Comparison of ENCODE assay signal across 7 mouse cellular contexts in the genomic region with DNA sequence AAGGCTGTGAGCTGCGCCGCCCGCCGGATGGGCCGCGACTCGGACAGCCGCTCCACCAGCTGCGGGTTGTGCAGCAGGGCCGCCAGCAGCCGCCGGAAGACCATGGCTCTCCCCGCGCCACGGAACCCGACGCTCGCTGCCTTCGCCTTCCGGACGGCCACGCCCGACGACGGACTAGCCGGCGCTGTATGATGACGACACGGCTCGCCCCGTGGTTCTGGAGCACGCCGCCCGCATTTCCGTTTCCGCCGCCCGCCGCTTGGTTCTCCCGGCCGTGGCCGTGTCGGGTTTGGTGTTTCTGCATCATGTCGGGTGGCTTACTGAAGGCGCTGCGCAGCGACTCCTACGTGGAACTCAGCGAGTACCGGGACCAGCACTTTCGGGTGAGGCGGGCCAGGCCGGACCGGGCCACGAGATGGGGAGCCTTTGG. TPM values are rescaled to one million over a fixed set of nuclear protein-coding genes. Genes with fewer than 3 reads are reported as not detected.
A peak's percentile ranks its signal among the peaks of the same experiment; 100 is the strongest.
DNase-seq lines count a peak whose midpoint lies in the region; ATAC-seq lines count a peak whose summit lies in the region.

0610012G03Rik (minus strand) TSS at position 150 of the 430 bp plus-strand sequence.
Ncbp2 (plus strand) TSS at position 169 of the 430 bp plus-strand sequence.

- H3K9me3 ChIP-seq in intestine, embryonic 15.5 days: no peaks in the 10 kb centered on the region
- no peaks in the 10 kb centered on the region for H3K9me3 ChIP-seq in midbrain, embryonic 10.5 days (replicated peaks)

- peak within 1 kb of the TSS; percentile 92 for H3K27ac ChIP-seq in intestine, embryonic 15.5 days
- peak within 1 kb of the TSS; percentile 95 for H3K27ac ChIP-seq in midbrain, embryonic 10.5 days (replicated peaks)

- H3K4me3 ChIP-seq in intestine, embryonic 15.5 days (replicated peaks): peak within 1 kb of the TSS; percentile 96
- peak within 1 kb of the TSS; percentile 95 for H3K4me3 ChIP-seq in midbrain, embryonic 10.5 days

- no peaks in the 10 kb centered on the region for H3K27me3 ChIP-seq in intestine, embryonic 15.5 days (replicated peaks)
- H3K27me3 ChIP-seq in midbrain, embryonic 10.5 days (ENCODE audit: low read depth, poor library complexity, severe bottlenecking): no peaks in the 10 kb centered on the region

- intact Hi-C loops in gastrocnemius, postnatal 36 days (cut with DNase I): loop anchor here (2.0 kb wide), 1 partner anchor 54 kb away; the partner anchor contains the start of gene Senp5
- intact Hi-C loops in left cerebral cortex, postnatal 25 days (cut with DNase I): loop anchor here (2.0 kb wide), 1 partner anchor 54 kb away; the partner anchor contains the start of gene Senp5

- H3K36me3 ChIP-seq in intestine, embryonic 15.5 days: 0 out of 2 replicates have a peak, but pooled peaks cover 15% of the 10 kb centered on the region
- H3K36me3 ChIP-seq in midbrain, embryonic 10.5 days: peaks cover 44% of the 10 kb centered on the region

- peaks cover 17% of the 10 kb centered on the region for H3K4me1 ChIP-seq in intestine, embryonic 15.5 days (replicated peaks)
- H3K4me1 ChIP-seq in midbrain, embryonic 10.5 days: peaks cover 40% of the 10 kb centered on the region

- peak; percentile 95 for ATAC-seq in intestine, embryonic 15.5 days

- peak; percentile 97 to 98 for DNase-seq in adrenal gland, adult 18-20 months (ENCODE audit: low spot score in 2 of 2)
- peak; percentile 97 for DNase-seq in embryo, embryonic 11 days
- DNase-seq in gastrocnemius, postnatal 36 days: peak; percentile 92 to 94
- DNase-seq in left cerebral cortex, postnatal 25 days (ENCODE audit: low spot score in 2 of 2): peak; percentile 97 to 98
- peak; percentile 97 for DNase-seq in midbrain, embryonic 10.5 days (ENCODE audit: low spot score)
- DNase-seq in right cerebral cortex, postnatal 4 days: peak; percentile 98

- under 1% methylated on average over 55 of the region's 55 CpGs for WGBS in intestine, embryonic 15.5 days
- WGBS in midbrain, embryonic 10.5 days: under 1% methylated on average over 55 of the region's 55 CpGs

- H3K4me2 ChIP-seq in intestine, embryonic 15.5 days (replicated peaks): peak within 1 kb of the TSS; percentile 79

- peak within 1 kb of the TSS; percentile 90 for H3K9ac ChIP-seq in intestine, embryonic 15.5 days

RNA-seq across cellular contexts. Expression of gene 0610012G03Rik, which starts in this region (rescaled TPM):
- 10 to 100 TPM; 41.8 to 55.2 TPM for total RNA-seq in adrenal gland, adult 18-20 months (2021)
- total RNA-seq in gastrocnemius, postnatal 36 days (2021): 10 to 100 TPM; 50.3 to 55.0 TPM
- polyA plus RNA-seq in intestine, embryonic 15.5 days (2015; fragmentation: Nextera tagmentation; extraction: Ambion mirVana): 108 and 120 TPM in 2 replicates
- 10 to 100 TPM; 45.3 to 47.3 TPM for total RNA-seq in left cerebral cortex, postnatal 25 days (2021)
- 92.8 TPM in 2 replicates for polyA plus RNA-seq in midbrain, embryonic 10.5 days (2016; fragmentation: Nextera tagmentation; extraction: Ambion mirVana)

RNA-seq across cellular contexts. Expression of gene Ncbp2, which starts in this region (rescaled TPM):
- total RNA-seq in adrenal gland, adult 18-20 months (2021): 10 to 100 TPM; 55.4 to 56.1 TPM
- 10 to 100 TPM; 11.3 to 11.9 TPM for total RNA-seq in gastrocnemius, postnatal 36 days (2021)
- 80.9 and 85.8 TPM in 2 replicates for polyA plus RNA-seq in intestine, embryonic 15.5 days (2015; fragmentation: Nextera tagmentation; extraction: Ambion mirVana)
- 10 to 100 TPM; 50.9 to 53.8 TPM for total RNA-seq in left cerebral cortex, postnatal 25 days (2021)
- 141 and 147 TPM in 2 replicates for polyA plus RNA-seq in midbrain, embryonic 10.5 days (2016; fragmentation: Nextera tagmentation; extraction: Ambion mirVana)

Comparison
In these comparisons a context has a peak if more than half of its experiments do, and no peak if none do; other contexts are left out.
1. Peak in every context shown above with its lines: DNase-seq, ATAC-seq, H3K4me3 ChIP-seq and H3K27ac ChIP-seq.
2. RNA of gene Ncbp2 (total RNA-seq): 55.4 to 56.1 TPM in adrenal gland, adult 18-20 months and 50.9 to 53.8 TPM in left cerebral cortex, postnatal 25 days; 11.3 to 11.9 TPM in gastrocnemius, postnatal 36 days; every median in the first group is over 4 times any median in the second.